Mouse (Mus musculus) heart, embryonic 10.5 days (tissue): Measurements from ENCODE around the gene App. TPM values are rescaled to one million over a fixed set of nuclear protein-coding genes. Genes with fewer than 3 reads are reported as not detected.

Experiments
- DNase-seq: peaks from one replicate; pipeline ENCODE4 v3.0.0-alpha.2; 2017; ENCODE audit warnings: low spot score
- H3K27ac ChIP-seq: fragments of 300-500 bp; sonication (generic); 2 replicates; pipeline ENCODE4 v1.5.1; 2016; ENCODE audit warnings: mild to moderate bottlenecking
- H3K27me3 ChIP-seq: fragments of 300-500 bp; sonication (generic); 2 replicates; pipeline ENCODE4 v1.6.1; 2016; ENCODE audit warnings: mild to moderate bottlenecking; ENCODE audit not compliant: poor library complexity, insufficient read depth, severe bottlenecking
- H3K36me3 ChIP-seq: fragments of 300-500 bp; sonication (generic); 2 replicates; pipeline ENCODE4 v1.6.1; 2016; ENCODE audit warnings: mild to moderate bottlenecking, moderate library complexity
- H3K4me1 ChIP-seq: fragments of 300-500 bp; sonication (generic); 2 replicates; pipeline ENCODE4 v1.6.1; 2016; ENCODE audit warnings: mild to moderate bottlenecking
- H3K4me3 ChIP-seq: fragments of 300-500 bp; sonication (generic); 2 replicates; pipeline ENCODE4 v1.5.1; 2016; ENCODE audit warnings: mild to moderate bottlenecking, moderate library complexity
- H3K9me3 ChIP-seq: fragments of 300-500 bp; sonication (generic); 2 replicates; pipeline ENCODE4 v1.6.1; 2016; ENCODE audit warnings: mild to moderate bottlenecking, moderate library complexity
- WGBS: fragments of 180-500 bp; shearing (Covaris S2); methylation state at CpG from one replicate; pipeline ENCODE4 v1.1.7; 2016; 5-methylcytosine and 5-hydroxymethylcytosine counted together
- polyA plus RNA-seq: library from polyadenylated mRNA; unstranded; fragments of >200 nt; fragmentation: Nextera tagmentation; extraction: Ambion mirVana; gene quantifications from 2 replicates; pipeline ENCODE4 v1.2.1, GENCODE M21; 2016

App gene
- polyA plus RNA-seq, 1 experiment from 2014 or later: 144 TPM

DNA sequence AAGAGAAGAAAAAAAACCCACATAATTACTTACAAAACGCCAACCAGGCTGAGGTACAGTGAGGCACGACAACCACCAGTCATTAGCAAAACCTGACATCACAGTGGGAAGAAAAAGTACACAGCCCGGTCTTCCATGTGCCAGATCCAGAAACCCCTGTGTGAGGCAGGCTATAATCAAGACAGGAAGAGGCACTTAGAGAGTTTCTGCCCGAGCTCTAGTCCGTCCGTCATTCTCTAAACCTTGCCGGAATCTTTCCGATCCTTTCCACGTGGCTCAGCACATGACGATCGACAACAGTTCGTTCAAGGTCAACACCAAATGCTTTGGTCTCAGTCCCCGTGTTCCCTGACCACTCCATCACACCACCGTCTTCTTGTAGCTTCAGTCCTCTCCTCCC is 82.6 kb downstream of the App start:
- Histone ChIP-seq H3K4me3 (peak overlapping the region; percentile 5; the same call in 1 of the 2 replicates), H3K27ac (peak overlapping the region; percentile 24), H3K36me3 (no peaks in the 10 kb centered on the region), H3K27me3 (no peaks in the 10 kb centered on the region), H3K4me1 (peaks cover 30% of the 10 kb centered on the region), H3K9me3 (no peaks in the 10 kb centered on the region)
- WGBS: 41% methylated on average over 14 of the region's 14 CpGs
- DNase-seq: no peak

DNA sequence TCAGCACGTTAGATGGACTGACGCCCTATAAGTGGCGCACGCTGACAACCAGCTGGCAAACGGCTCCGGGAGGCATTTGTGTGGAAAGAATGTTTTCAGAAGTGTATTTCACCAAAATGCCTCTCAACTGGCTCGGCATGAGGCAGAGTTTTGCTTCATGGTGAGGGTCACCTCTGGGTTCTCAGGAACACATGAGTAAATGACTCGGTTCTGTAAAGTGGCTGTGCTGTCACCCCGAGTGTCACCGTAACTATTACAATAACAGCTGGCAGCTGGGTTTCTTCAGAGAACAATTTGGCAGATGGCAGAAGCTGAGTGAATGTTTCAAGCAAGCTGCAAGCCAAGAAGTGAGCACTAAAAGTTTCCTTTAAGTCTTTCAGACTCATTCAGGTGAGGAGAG is 85.4 kb downstream of the App start:
- 78% methylated on average over 10 of the region's 10 CpGs for WGBS
- Histone ChIP-seq H3K27me3 (no peaks in the 10 kb centered on the region), H3K4me1 (peaks cover 24% of the 10 kb centered on the region), H3K27ac (no peak overlapping the region), H3K9me3 (no peaks in the 10 kb centered on the region), H3K36me3 (peaks cover 7% of the 10 kb centered on the region), H3K4me3 (no peak overlapping the region)
- no peak for DNase-seq

DNA sequence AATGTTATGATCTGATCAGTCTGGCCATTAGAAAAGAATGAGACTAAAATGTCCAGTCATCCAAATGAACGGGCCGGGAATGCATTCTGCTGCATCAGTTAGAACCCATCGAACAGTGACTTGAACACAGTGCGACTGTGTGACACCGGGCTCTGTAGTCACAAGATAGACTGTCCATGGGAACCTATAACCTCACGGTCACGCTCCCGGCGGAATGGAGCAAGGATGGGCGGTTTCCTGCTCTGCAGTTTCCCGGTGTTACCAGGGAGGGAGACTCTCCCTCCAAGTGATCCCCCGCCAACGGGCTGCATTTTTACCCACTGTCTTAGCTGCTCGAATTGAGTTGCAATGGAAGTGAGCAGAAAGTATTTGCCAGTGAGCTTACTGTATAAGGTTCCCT is 87.3 kb downstream of the App start:
- WGBS: 87% methylated on average over 14 of the region's 14 CpGs
- Histone ChIP-seq H3K4me3 (no peak overlapping the region), H3K9me3 (no peaks in the 10 kb centered on the region), H3K4me1 (peaks cover 16% of the 10 kb centered on the region), H3K27me3 (no peaks in the 10 kb centered on the region), H3K27ac (no peak overlapping the region), H3K36me3 (peaks cover 22% of the 10 kb centered on the region)
- no peak for DNase-seq

DNA sequence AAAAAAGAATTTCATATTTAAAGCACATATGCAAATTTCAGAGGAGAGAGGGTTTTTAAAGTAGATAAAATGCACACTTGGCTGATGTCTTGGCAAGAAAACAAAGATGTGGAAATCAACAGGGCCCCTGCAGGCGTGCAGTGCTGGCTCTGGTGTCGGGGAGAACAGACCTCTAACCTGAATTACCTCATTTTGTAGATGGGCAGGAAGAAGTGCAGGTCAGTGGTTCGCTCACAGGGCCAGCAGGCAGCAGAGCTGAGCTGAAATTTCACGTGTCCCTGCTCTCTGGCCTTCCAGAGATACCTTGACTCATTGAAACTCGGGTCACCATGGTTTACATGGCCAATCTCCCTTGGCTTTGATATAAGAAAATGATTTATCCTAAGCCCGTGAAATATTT is 87.7 kb downstream of the App start:
- no peak for DNase-seq
- Histone ChIP-seq H3K4me1 (peaks cover 12% of the 10 kb centered on the region), H3K36me3 (peaks cover 22% of the 10 kb centered on the region), H3K9me3 (no peaks in the 10 kb centered on the region), H3K27me3 (no peaks in the 10 kb centered on the region), H3K4me3 (no peak overlapping the region), H3K27ac (no peak overlapping the region)
- 76% methylated on average over 6 of the region's 6 CpGs for WGBS

DNA sequence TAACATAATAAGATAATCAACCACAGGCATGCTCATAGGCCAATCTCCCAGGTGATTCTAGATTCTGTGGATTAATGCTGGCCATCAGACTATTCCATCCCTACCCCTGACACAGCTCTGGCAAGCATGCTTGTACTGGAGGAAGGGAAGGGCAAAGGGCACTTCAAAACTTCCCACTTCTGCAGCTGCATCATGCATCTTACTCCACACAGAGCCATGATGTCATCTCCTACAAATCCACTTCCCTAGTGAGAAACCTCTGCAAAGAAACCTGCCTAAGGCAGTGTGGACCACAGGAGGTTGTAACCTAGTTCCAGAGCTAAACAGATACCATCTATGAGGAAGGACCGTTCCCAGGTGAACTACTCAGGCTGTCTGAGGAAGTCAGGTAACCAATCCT is 89.4 kb downstream of the App start:
- no peak overlapping the region for H3K27ac ChIP-seq
- H3K36me3 ChIP-seq: peaks cover 33% of the 10 kb centered on the region
- no peaks in the 10 kb centered on the region for H3K9me3 ChIP-seq
- WGBS: 92% methylated on average over 1 of the region's 1 CpGs
- no peak overlapping the region for H3K4me3 ChIP-seq
- no peaks in the 10 kb centered on the region for H3K27me3 ChIP-seq
- peaks cover 11% of the 10 kb centered on the region for H3K4me1 ChIP-seq
- DNase-seq: no peak

DNA sequence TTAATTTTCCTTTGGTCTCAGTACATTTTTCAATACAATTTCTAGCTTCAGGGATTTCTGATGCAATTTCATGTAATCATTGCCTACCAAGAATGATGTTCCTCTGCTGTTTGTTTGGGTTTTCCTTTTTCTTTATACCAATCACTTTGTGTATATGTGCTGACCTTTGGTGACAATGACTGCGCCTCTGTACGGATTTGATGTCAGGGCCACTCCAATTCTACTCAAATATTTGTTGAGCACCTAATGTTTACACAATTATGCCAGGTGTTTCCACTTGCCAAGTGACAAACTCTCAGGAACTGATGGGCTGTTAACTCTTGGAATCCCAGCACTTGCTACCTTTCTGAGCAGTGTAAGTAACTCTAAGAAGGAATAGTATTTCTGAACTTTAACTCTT is 98.2 kb downstream of the App start:
- Histone ChIP-seq H3K4me1 (no peaks in the 10 kb centered on the region), H3K9me3 (no peaks in the 10 kb centered on the region), H3K27me3 (no peaks in the 10 kb centered on the region), H3K36me3 (peaks cover 62% of the 10 kb centered on the region), H3K27ac (no peak overlapping the region), H3K4me3 (no peak overlapping the region)
- DNase-seq: no peak
- 77% methylated on average over 2 of the region's 2 CpGs for WGBS

DNA sequence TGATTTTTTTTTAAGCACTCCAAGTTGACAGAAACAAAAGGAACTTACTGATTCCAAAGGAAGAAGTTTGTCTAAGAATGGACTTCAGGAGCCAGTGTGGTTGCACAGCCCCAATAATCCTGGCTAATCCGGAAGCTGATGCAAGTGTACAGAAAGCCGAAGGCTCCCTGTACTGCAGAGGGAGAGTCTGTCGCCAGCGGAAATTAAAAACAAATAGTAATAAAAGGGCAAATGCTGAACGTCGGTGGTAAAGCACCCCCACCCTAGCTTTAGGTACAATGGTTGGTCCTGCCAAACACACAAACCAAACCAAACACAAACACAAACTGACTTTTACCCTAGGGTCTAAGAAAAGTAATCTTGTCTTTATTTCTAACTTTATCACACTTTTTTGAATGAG is 98.7 kb downstream of the App start:
- Histone ChIP-seq H3K4me1 (no peaks in the 10 kb centered on the region), H3K4me3 (no peak overlapping the region), H3K9me3 (no peaks in the 10 kb centered on the region), H3K27me3 (no peaks in the 10 kb centered on the region), H3K36me3 (peaks cover 60% of the 10 kb centered on the region), H3K27ac (no peak overlapping the region)
- WGBS: 90% methylated on average over 6 of the region's 6 CpGs
- no peak for DNase-seq

DNA sequence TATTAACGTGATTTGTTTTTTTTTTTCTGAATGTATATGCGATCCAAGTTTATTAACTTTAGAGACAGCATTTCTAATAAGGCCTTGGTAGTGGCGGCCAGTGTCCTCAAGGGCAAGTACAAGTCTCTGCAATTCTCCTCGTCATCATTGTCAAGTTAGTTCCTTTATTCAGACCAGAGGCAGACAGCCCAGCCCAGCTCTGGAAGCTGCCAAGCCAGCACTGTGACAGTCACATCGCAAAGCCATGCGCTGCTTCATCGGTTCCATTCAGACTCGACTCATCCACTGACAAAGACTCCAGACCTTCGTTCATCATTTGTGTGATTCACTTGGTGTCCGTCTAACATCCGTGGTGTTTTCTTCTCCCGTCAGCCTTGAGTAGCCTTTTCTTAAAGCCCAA is 100.9 kb downstream of the App start:
- H3K27ac ChIP-seq: no peak overlapping the region
- no peaks in the 10 kb centered on the region for H3K27me3 ChIP-seq
- H3K9me3 ChIP-seq: no peaks in the 10 kb centered on the region
- DNase-seq: no peak
- H3K4me3 ChIP-seq: no peak overlapping the region
- peaks cover 6% of the 10 kb centered on the region; the same call in 1 of the 2 replicates for H3K4me1 ChIP-seq
- WGBS: 91% methylated on average over 12 of the region's 12 CpGs
- peaks cover 39% of the 10 kb centered on the region; the same call in 1 of the 2 replicates for H3K36me3 ChIP-seq

DNA sequence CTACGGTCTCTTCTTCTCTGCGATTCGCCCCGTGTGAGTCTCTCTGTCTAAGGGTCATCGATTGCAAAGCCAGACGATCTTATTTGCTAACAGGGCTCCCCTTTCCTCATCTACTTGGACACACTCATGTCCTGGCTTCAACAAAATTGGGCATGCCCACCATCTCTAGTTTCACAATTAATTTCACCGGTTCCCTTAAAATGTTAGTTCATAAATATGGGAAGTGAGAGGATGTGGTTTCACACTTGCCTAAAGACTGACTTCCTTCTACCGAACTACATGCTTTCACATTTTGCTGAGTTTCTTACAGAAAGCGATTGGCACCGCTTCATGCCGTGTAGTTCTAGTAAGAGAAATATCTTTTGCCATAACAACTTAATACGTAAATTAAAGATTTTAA is 101.8 kb downstream of the App start:
- Histone ChIP-seq H3K27me3 (no peaks in the 10 kb centered on the region), H3K9me3 (no peaks in the 10 kb centered on the region), H3K27ac (no peak overlapping the region), H3K4me1 (peaks cover 6% of the 10 kb centered on the region; the same call in 1 of the 2 replicates), H3K36me3 (peaks cover 41% of the 10 kb centered on the region; the same call in 1 of the 2 replicates), H3K4me3 (no peak overlapping the region)
- 94% methylated on average over 12 of the region's 12 CpGs for WGBS
- no peak for DNase-seq

DNA sequence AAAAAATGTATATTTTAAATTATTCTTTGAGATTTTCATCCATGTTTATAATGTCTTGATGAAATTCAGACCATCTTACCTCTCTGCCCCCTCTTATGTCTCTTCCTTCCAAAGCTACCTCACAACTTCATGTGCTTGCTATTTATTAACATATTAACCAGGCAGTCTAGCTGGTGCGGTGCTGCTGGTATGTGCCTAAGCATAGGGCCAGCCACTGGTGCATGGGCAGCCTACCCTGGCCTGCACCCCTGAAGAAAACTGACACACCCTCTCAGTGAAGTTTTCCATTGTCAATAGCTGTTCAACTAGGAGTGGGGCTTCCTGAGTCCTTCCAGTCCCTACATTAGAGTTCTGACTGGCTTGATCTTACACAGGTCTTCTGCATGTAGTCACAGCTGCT is 102.3 kb downstream of the App start:
- H3K36me3 ChIP-seq: peaks cover 36% of the 10 kb centered on the region; the same call in 1 of the 2 replicates
- H3K4me3 ChIP-seq: no peak overlapping the region
- 93% methylated on average over 1 of the region's 1 CpGs for WGBS
- H3K27me3 ChIP-seq: no peaks in the 10 kb centered on the region
- no peak for DNase-seq
- no peak overlapping the region for H3K27ac ChIP-seq
- peaks cover 6% of the 10 kb centered on the region; the same call in 1 of the 2 replicates for H3K4me1 ChIP-seq
- H3K9me3 ChIP-seq: no peaks in the 10 kb centered on the region

DNA sequence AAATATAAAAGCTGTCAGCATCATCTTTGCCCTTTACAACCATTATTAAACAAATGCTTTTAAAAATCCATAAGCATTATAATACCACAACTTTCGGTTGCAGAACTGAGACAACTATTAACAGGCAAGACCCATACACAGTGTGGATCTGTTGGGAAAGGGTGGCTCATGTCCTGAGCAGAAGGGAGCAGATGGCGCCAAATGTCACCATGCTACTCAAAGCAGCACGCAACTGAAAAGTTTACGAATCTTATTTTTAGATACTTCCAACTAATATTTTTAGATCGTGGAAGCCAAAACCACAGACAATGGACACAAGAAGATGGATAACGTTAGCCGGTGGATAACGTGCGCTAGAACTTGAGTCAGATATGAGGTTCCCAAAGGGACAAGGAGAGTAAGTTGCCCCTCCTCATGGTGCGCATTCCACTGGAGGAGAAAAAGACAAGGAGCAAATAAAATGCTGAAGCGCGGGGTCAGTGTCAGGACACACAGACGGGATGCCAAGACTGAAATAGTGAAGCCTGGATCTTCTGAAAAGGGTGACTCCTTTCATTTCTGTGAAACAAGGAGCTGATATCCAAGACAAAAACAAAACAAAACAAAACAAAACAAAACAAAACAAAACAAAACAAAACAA is 106.2 kb downstream of the App start:
- Histone ChIP-seq H3K9me3 (no peaks in the 10 kb centered on the region), H3K27me3 (no peaks in the 10 kb centered on the region), H3K27ac (no peak overlapping the region), H3K4me1 (peaks cover 6% of the 10 kb centered on the region; the same call in 1 of the 2 replicates), H3K36me3 (peaks cover 16% of the 10 kb centered on the region; the same call in 1 of the 2 replicates), H3K4me3 (no peak overlapping the region)
- DNase-seq: no peak
- 86% methylated on average over 13 of the region's 13 CpGs for WGBS

DNA sequence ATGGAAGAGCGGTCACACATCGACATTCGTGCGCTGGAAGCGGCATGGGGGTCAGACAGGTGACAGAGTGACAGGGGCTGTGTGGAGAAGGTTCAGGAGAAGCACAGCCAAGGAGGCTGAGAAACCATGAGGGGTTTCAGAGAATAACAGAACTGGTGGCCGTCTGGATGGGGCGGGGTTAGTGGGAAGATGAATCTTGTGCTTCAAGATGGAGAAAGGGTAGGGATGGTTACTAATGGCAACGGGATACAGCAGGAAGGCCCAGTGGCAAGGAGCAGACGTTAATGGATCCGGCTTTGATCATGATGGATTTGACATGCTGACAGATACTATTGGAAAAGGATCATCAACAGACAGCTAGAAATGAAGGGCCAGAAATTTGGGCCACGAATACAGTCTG is 107.3 kb downstream of the App start:
- 83% methylated on average over 11 of the region's 11 CpGs for WGBS
- Histone ChIP-seq H3K36me3 (peaks cover 18% of the 10 kb centered on the region), H3K27me3 (no peaks in the 10 kb centered on the region), H3K27ac (no peak overlapping the region), H3K9me3 (no peaks in the 10 kb centered on the region), H3K4me1 (peaks cover 6% of the 10 kb centered on the region; the same call in 1 of the 2 replicates), H3K4me3 (no peak overlapping the region)
- no peak for DNase-seq

DNA sequence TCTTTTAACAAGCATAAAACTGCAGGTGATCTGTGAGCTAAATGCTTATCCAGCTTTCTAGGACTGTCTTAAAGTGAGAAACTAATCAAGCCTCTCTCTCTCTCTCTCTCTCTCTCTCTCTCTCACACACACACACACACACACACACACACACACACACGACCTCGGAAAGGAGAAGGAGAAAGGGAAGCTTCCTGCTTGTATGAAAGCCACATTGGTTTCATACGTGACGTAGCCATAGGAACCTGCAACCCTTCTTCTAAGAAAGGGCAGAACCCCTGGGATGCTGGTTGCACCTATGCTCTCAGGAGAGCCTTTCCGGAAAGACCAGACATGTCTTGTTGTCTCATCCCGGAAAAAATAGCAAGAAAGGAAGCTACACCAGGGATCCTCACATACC is 108.8 kb downstream of the App start:
- H3K36me3 ChIP-seq: peaks cover 17% of the 10 kb centered on the region
- H3K9me3 ChIP-seq: no peaks in the 10 kb centered on the region
- H3K27me3 ChIP-seq: no peaks in the 10 kb centered on the region
- H3K4me3 ChIP-seq: no peak overlapping the region
- 86% methylated on average over 5 of the region's 6 CpGs for WGBS
- H3K4me1 ChIP-seq: peaks cover 10% of the 10 kb centered on the region; the same call in 1 of the 2 replicates
- H3K27ac ChIP-seq: no peak overlapping the region
- DNase-seq: no peak

DNA sequence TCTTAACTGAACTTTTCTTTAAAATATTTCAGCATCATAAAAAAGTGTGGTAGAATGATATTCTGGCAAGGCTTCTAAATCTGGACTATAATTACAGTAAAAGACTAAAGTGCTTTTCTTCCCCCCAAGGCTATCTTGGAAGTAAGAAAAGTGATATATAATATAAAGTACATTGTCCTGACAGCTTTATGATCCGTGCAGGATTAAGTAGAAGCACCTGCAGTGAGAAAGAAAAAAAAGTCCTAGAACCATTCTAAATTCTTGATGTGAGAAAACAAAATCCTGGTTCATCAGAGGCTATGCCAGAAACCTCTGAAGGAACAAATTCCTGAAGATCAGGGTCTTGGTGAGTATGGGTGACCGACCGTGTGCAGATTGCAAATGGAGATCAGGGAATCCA is 110.8 kb downstream of the App start:
- WGBS: 90% methylated on average over 3 of the region's 3 CpGs
- H3K27me3 ChIP-seq: no peaks in the 10 kb centered on the region
- H3K27ac ChIP-seq: no peak overlapping the region
- H3K4me3 ChIP-seq: no peak overlapping the region
- peaks cover 15% of the 10 kb centered on the region; the same call in 1 of the 2 replicates for H3K4me1 ChIP-seq
- DNase-seq: no peak
- H3K36me3 ChIP-seq: peaks cover 17% of the 10 kb centered on the region
- H3K9me3 ChIP-seq: no peaks in the 10 kb centered on the region
